Mouse (Mus musculus) heart, adult 2 months (tissue): ENCODE results near the gene Olfm1.

ENCODE experiments used
- CTCF ChIP-seq: fragments of 200-600 bp; IDR thresholded peaks from 2 replicates; pipeline ENCODE4 v1.8.1; 2022; ENCODE audit warnings: antibody characterized with exemption, mild to moderate bottlenecking, moderate library complexity
- EP300 ChIP-seq: fragments of 200-500 bp; IDR thresholded peaks from 2 replicates; pipeline ENCODE4 v1.6.1; 2011; ENCODE audit warnings: low read depth, low read length, control low read depth; ENCODE audit not compliant: insufficient read depth
- POLR2A ChIP-seq: fragments of 200-500 bp; IDR thresholded peaks from 2 replicates; pipeline ENCODE4 v1.6.1; 2011; ENCODE audit warnings: mild to moderate bottlenecking, low read depth, low read length, control low read depth; ENCODE audit not compliant: insufficient read depth

DNA sequence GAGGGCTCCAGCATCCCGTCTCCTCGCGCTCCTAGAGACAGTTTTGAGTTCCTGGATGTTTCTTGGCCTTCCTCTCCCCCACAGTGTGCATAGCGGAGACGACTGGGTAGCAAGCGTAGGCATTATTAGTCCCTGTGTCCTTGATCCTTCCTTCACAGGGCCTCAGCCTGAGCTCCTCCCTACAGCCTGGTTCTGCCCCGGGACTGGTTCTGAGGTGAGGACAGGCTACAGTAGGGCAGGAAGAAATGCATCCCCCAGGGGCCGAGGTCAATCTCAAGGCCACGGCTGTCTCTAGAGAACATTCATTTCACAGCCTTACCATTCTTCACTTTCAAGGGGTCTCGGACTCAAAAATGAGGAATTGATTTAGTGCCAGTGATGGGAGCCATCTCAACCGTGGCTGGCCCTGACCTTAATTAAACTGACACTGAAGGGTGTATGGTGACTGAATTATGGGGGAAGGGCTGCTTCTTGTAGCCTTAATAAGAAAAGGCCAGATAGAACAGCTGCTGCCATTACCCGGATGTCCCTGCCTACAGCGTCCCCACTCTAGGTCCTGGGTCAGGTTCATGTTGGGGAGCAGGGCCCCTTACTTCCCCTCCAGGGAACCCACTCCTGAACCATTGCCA is 49.3 kb upstream of the Olfm1 start:
- no peak for TF ChIP-seq CTCF
- TF ChIP-seq POLR2A, result no peak
- no peak for TF ChIP-seq EP300
